Mouse (Mus musculus): ENCODE results near the gene Uhrf1bp1.
A peak's percentile ranks its signal among the peaks of the same experiment; 100 is the strongest.

The Uhrf1bp1 gene

GRCm38 (mm10) chr17:27856265-27856797 is at the start of gene Uhrf1bp1:
Uhrf1bp1 (plus strand) TSS chr17:27856441.
- TF ChIP-seq GATA4 (IDR thresholded peaks at IDR 0.05; ENCODE audit: insufficient replicate concordance, low read length), result no peak

- TF ChIP-seq GATA4 (IDR thresholded peaks at IDR 0.05; ENCODE audit: insufficient replicate concordance, low read length), result no peak
Measured at GRCm38 (mm10) chr17:27807542-27808078, 48.6 kb upstream of the Uhrf1bp1 start.

- TF ChIP-seq GATA4 (IDR thresholded peaks at IDR 0.05; ENCODE audit: insufficient replicate concordance, low read length), result no peak
Measured at GRCm38 (mm10) chr17:27810569-27811331, 45.5 kb upstream of the Uhrf1bp1 start.

GRCm38 (mm10) chr17:27811980-27812379 is 44.3 kb upstream of the Uhrf1bp1 start:
- no peak for TF ChIP-seq GATA4 (IDR thresholded peaks at IDR 0.05; ENCODE audit: insufficient replicate concordance, low read length)

- TF ChIP-seq GATA4 (IDR thresholded peaks at IDR 0.05; ENCODE audit: insufficient replicate concordance, low read length), result no peak
Measured at GRCm38 (mm10) chr17:27814606-27815005, 41.6 kb upstream of the Uhrf1bp1 start.

GRCm38 (mm10) chr17:27819011-27819410 is 37.2 kb upstream of the Uhrf1bp1 start:
- no peak for TF ChIP-seq GATA4 (IDR thresholded peaks at IDR 0.05; ENCODE audit: insufficient replicate concordance, low read length)

- TF ChIP-seq GATA4 (IDR thresholded peaks at IDR 0.05; ENCODE audit: insufficient replicate concordance, low read length), result no peak
Measured at GRCm38 (mm10) chr17:27819521-27819970, 36.7 kb upstream of the Uhrf1bp1 start.

GRCm38 (mm10) chr17:27819971-27820567 is 36.2 kb upstream of the Uhrf1bp1 start:
- no peak for TF ChIP-seq GATA4 (IDR thresholded peaks at IDR 0.05; ENCODE audit: insufficient replicate concordance, low read length)

- peak; percentile 37; the same call in 1 of the 2 replicates for TF ChIP-seq GATA4 (IDR thresholded peaks at IDR 0.05; ENCODE audit: insufficient replicate concordance, low read length)
Measured at GRCm38 (mm10) chr17:27820568-27821406, 35.5 kb upstream of the Uhrf1bp1 start, which contains the start of gene D17Wsu92e. D17Wsu92e (minus strand) TSS chr17:27820648.

- TF ChIP-seq GATA4 (IDR thresholded peaks at IDR 0.05; ENCODE audit: insufficient replicate concordance, low read length), result peak; percentile 81; the same call in 1 of the 2 replicates
Measured at GRCm38 (mm10) chr17:27821407-27822338, 34.6 kb upstream of the Uhrf1bp1 start.

GRCm38 (mm10) chr17:27823142-27823905 is 32.9 kb upstream of the Uhrf1bp1 start:
- no peak for TF ChIP-seq GATA4 (IDR thresholded peaks at IDR 0.05; ENCODE audit: insufficient replicate concordance, low read length)

GRCm38 (mm10) chr17:27824941-27825340 is 31.3 kb upstream of the Uhrf1bp1 start:
- no peak for TF ChIP-seq GATA4 (IDR thresholded peaks at IDR 0.05; ENCODE audit: insufficient replicate concordance, low read length)

- no peak for TF ChIP-seq GATA4 (IDR thresholded peaks at IDR 0.05; ENCODE audit: insufficient replicate concordance, low read length)
Measured at GRCm38 (mm10) chr17:27825539-27825938, 30.7 kb upstream of the Uhrf1bp1 start.
